Mouse (Mus musculus) layer of hippocampus, adult 2 months (tissue): ENCODE measurements around the gene Col27a1. TPM values are rescaled to one million over a fixed set of nuclear protein-coding genes. Genes with fewer than 3 reads are reported as not detected.

Experiments used
- DNase-seq, 2 experiments: peaks; one replicate each; pipeline ENCODE4 v3.0.0; 2022; ENCODE audit warnings: low spot score in 2 of 2
- H3K27ac ChIP-seq: fragments of 200-600 bp; 2 replicates; pipeline ENCODE4 v1.8.1; 2022
- H3K4me3 ChIP-seq: fragments of 200-600 bp; 2 replicates; pipeline ENCODE4 v1.8.1; 2022; ENCODE audit warnings: mild to moderate bottlenecking
- CTCF ChIP-seq: fragments of 200-600 bp; conservative IDR thresholded peaks from 2 replicates; pipeline ENCODE4 v1.8.1; 2022; ENCODE audit warnings: antibody characterized with exemption, mild to moderate bottlenecking, moderate library complexity
- microRNA-seq, 2 experiments: library from miRNA; unstranded; fragments of <30 nt; microRNA quantifications; one replicate each; pipeline ENCODE4 v1.2.0; 2021
- total RNA-seq, 2 experiments: library from RNA; stranded (reverse); gene quantifications; 2 replicates each; pipeline ENCODE4 v1.2.3; 2021

Gene Col27a1
- total RNA-seq, 2 experiments from 2014 or later: 4.1 to 5.1 TPM

GRCm38 (mm10) chr4:63383474-63383873 is 169.7 kb downstream of the Col27a1 start:
- H3K27ac ChIP-seq: no peak overlapping the region
- H3K4me3 ChIP-seq: no peak overlapping the region
- DNase-seq: no peak
- TF ChIP-seq CTCF: no peak

- no peak for TF ChIP-seq CTCF
- Histone ChIP-seq H3K4me3 (no peak overlapping the region), H3K27ac (no peak overlapping the region)
- no peak for DNase-seq
Measured at GRCm38 (mm10) chr4:63384262-63384661, 170.5 kb downstream of the Col27a1 start.

Small RNA genes within 50 kb of the gene (microRNA-seq; reads per million reads assigned to microRNA genes)
- 523 to 1,150 reads per million in 2 experiments for gene Mir455

Other genes starting within 250 kb of the Col27a1 start
- 1 to 10 TPM; 3.6 to 6.1 TPM for gene Zfp618, start 248.4 kb upstream of the Col27a1 start, total RNA-seq
- not detected for gene Ambp, start 59.2 kb upstream of the Col27a1 start, total RNA-seq
- not detected for gene Kif12, start 41.9 kb upstream of the Col27a1 start, total RNA-seq
- gene Orm1, start 130.6 kb downstream of the Col27a1 start, total RNA-seq: not detected
- gene Orm3, start 142.2 kb downstream of the Col27a1 start, total RNA-seq: not detected
- not detected for gene Orm2, start 148.4 kb downstream of the Col27a1 start, total RNA-seq
- gene Akna, start 189.3 kb downstream of the Col27a1 start, total RNA-seq: 1 to 10 TPM; 3.5 to 3.8 TPM